Mouse (Mus musculus) R1 (cell line): ENCODE measurements around the gene Tia1.

ENCODE experiments used
- DNase-seq: peaks from one replicate; pipeline ENCODE4 v3.0.0-alpha.2; 2018; ENCODE audit warnings: low read depth, low spot score

Tia1 gene

GRCm38 (mm10) chr6:86385362-86386104 is 18.5 kb upstream of the Tia1 start:
- no peak for DNase-seq

GRCm38 (mm10) chr6:86387313-86387712 is 16.7 kb upstream of the Tia1 start:
- peak; percentile 38 for DNase-seq

GRCm38 (mm10) chr6:86388461-86388860 is 15.6 kb upstream of the Tia1 start:
- DNase-seq: peak; percentile 28

GRCm38 (mm10) chr6:86391326-86391725 is 12.7 kb upstream of the Tia1 start:
- no peak for DNase-seq

GRCm38 (mm10) chr6:86393187-86393586 is 10.8 kb upstream of the Tia1 start:
- DNase-seq: no peak

- peak; percentile 32 for DNase-seq
Measured at GRCm38 (mm10) chr6:86394078-86394720, 9.8 kb upstream of the Tia1 start.

GRCm38 (mm10) chr6:86395021-86395420 is 9.0 kb upstream of the Tia1 start:
- DNase-seq: no peak

GRCm38 (mm10) chr6:86395969-86396368 is 8.1 kb upstream of the Tia1 start:
- no peak for DNase-seq

- DNase-seq: peak; percentile 92
Measured at GRCm38 (mm10) chr6:86396581-86397256, 7.3 kb upstream of the Tia1 start, which contains the start of gene Pcyox1. Pcyox1 (minus strand) TSS chr6:86397154.

- DNase-seq: no peak
Measured at GRCm38 (mm10) chr6:86397257-86397980, 6.6 kb upstream of the Tia1 start.

GRCm38 (mm10) chr6:86398986-86399385 is 5.0 kb upstream of the Tia1 start:
- no peak for DNase-seq

GRCm38 (mm10) chr6:86399995-86400394 is 4.0 kb upstream of the Tia1 start:
- DNase-seq: no peak

GRCm38 (mm10) chr6:86400972-86401371 is 3.0 kb upstream of the Tia1 start:
- DNase-seq: peak; percentile 90

GRCm38 (mm10) chr6:86402681-86403607 is 1.1 kb upstream of the Tia1 start:
- no peak for DNase-seq

GRCm38 (mm10) chr6:86403728-86404099 is 305 bp upstream of the Tia1 start:
- DNase-seq: peak; percentile 84

GRCm38 (mm10) chr6:86404996-86405395 is 977 bp downstream of the Tia1 start:
- peak; percentile 59 for DNase-seq

GRCm38 (mm10) chr6:86406306-86406705 is 2.3 kb downstream of the Tia1 start:
- DNase-seq: no peak

- DNase-seq: no peak
Measured at GRCm38 (mm10) chr6:86418711-86419110, 14.7 kb downstream of the Tia1 start.

GRCm38 (mm10) chr6:86419239-86419638 is 15.2 kb downstream of the Tia1 start:
- no peak for DNase-seq

- DNase-seq: peak; percentile 86
Measured at GRCm38 (mm10) chr6:86420491-86420890, 16.5 kb downstream of the Tia1 start.

- DNase-seq: no peak
Measured at GRCm38 (mm10) chr6:86426358-86426757, 22.3 kb downstream of the Tia1 start, which contains the start of gene Gm44790. Gm44790 (plus strand) TSS chr6:86426658.
